Mouse (Mus musculus): ENCODE results near the gene Tmem107.

Tmem107 gene

GRCm38 (mm10) chr11:69109032-69109900 is 38.7 kb downstream of the Tmem107 start:
- DNase-seq: peak; percentile 33 to 34

- peak; percentile 95 for DNase-seq
Observed at GRCm38 (mm10) chr11:69110319-69111046, 39.9 kb downstream of the Tmem107 start.

DNA sequence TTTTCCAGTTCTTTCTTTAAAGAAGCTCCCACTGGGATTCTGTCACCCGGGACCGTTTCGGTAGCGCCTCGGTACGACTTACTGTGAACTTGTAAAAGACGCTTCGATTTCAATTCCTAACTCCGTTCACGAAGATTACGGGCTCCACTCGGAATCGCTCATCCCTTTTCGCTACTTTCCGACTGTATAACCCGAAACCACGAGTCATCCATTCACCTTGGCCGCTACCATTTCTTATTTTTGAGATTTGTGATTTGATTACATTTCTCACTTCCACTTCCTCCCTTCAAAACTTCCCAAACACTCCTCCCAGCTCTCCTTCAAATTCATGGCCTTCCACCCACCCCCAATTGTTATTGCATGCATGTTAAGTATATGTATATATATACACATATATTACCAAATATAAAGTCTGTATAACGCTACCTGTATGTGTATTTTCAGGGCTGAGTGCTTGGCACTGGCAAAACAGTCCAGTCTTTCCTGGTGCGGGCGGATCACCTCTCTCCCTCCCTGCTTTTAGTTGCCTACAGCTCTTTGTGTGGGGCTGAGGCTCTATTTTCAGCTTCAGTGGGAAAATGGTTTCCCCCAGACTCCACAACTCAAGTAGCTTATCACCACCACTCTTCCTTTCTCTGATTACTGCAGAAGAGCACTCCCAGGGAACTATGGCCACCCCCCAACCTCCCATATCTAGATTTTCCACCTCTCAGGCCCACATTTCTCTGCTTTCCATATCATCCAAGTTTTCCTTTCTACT is 40.6 kb downstream of the Tmem107 start:
- peak in 1 of 2 experiments; percentile 20 for DNase-seq

- DNase-seq: peak; percentile 6 to 10
Observed at GRCm38 (mm10) chr11:69111865-69112264, 41.3 kb downstream of the Tmem107 start.

DNA sequence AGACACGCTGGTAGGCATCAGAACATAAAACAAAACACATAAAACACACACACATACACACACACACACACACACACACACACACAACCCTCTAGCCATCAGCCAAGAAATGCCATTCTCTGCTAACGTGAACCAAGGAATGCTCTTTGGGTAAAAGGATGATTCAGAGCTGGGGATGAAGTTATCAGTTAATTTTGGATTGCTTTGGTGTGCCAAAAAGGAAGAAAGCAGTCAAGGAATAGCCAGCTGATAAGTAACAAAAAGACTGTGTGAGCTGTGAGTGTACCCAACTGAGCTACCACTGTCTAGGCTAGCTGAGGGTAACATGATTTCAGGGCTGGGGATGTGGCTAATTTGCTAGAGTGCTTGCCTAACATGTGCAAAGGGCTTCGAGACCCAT is 43.4 kb downstream of the Tmem107 start:
- DNase-seq: no peak

DNA sequence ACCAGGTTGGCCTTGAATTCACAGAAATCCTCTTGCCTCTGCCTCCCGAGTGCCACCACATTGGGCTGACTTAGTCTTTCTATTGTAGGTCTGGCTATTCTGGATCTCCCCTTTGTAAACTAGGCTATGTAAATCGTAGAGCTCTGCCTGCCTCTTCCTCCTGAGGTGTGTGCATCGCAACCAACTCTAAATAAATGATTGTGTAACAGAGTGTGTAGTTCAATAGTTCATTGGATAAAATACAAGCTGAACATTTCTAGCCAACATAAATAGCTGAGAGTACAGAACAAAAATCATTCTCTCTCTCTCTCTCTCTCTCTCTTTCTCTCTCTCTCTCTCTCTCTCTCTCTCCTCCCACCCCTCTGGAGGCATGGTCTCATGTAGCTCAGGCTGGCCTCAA is 44.0 kb downstream of the Tmem107 start:
- DNase-seq: no peak

GRCm38 (mm10) chr11:69116843-69117242 is 46.2 kb downstream of the Tmem107 start:
- no peak for DNase-seq

DNA sequence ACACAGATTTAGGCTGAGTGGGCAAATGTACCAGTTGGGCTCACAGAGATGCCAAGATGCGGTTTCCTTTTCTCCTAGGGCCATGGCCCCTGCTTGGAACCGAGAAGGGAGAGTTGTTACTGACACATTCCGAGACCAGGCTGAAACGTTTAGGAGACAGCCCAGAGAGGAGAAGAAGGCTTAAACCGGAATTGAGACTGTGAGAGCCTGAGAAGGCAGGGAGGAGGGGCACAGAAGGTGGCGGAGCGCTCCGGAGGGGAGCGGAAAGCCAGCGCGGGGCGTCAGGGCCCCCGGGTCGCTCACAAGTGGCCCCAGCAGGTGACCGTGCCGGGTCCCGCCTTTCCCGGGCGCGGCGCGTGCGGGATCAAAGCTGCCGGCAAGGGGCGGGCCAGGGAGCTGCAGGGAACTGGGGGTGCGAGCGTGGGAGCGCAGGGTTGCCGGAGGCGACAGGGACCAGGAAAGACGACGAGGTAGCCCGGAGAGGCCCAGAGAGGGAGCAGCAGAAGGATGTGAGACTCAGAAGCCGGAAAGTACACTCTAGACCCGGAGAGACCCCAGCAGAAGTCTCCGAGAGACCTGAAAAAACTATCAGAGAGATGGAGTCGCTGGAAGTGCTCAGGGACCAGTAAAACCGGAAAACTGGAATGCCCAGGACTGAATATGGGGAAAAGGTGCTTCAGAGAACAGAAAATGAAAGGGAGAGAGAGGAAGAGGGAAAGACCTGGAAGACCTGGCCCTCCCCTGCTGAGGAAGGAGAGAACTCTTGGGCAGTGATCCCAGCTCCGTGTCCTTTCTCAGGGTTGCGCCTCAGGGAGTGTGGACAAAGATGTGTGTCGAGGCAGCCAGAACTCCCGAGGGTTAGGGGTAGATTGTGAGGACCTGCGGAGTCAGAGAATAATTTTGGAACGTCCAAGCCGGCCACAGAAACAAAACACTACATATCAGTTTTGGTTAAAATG is 47.4 kb downstream of the Tmem107 start:
- peak; percentile 71 to 72 for DNase-seq

DNA sequence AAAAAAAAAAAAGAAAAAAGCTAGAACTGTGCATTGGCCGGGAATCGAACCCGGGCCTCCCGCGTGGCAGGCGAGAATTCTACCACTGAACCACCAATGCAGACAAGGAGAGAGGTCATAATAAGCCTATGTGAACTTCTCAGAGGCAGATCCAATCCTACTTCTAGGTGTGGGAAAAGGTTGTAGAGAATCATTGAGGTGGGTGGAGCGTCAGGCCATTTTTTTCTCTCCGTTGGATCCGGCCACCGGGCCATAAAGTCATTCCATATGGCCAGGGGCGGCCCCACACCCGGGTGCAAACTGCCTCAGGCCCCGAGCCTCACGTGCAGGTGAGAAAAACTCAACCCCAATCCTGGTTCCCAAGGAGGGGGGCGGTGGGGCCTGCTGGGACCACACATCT is 48.2 kb downstream of the Tmem107 start:
- peak; percentile 93 to 94 for DNase-seq

DNA sequence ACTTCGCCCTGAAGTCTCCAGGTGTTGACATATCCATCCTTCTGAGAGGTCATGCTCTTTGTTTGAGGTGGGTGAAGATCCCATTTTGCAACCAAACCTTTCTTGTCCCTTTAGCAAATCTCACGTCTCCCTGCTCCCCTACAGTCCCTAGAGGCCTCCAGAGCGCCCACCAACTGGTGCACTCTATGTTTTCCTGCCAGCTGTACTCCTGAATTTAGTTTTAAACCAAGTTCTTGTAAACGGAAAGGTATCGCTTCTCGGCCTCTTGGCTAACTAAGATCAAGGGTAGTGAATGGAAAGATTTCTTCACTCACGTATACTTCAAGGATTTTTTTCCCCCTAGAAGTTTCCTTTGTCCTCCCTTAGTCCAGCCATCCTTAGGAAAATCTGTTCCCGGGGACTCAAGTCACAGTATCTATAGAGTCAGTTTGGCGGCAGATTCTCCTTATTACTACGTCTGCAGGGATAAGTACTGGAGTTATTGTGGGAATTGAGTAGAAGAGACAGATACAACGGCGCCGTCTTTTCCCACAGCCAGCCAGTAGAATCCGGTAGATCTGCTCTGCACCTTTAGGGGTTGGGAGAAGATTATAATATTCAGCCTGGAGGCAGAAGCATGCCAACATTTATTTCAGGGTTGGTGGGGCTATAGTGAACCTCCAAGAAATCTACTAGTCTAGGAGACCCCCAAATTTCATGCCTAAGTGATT is 49.0 kb downstream of the Tmem107 start:
- DNase-seq: no peak

DNA sequence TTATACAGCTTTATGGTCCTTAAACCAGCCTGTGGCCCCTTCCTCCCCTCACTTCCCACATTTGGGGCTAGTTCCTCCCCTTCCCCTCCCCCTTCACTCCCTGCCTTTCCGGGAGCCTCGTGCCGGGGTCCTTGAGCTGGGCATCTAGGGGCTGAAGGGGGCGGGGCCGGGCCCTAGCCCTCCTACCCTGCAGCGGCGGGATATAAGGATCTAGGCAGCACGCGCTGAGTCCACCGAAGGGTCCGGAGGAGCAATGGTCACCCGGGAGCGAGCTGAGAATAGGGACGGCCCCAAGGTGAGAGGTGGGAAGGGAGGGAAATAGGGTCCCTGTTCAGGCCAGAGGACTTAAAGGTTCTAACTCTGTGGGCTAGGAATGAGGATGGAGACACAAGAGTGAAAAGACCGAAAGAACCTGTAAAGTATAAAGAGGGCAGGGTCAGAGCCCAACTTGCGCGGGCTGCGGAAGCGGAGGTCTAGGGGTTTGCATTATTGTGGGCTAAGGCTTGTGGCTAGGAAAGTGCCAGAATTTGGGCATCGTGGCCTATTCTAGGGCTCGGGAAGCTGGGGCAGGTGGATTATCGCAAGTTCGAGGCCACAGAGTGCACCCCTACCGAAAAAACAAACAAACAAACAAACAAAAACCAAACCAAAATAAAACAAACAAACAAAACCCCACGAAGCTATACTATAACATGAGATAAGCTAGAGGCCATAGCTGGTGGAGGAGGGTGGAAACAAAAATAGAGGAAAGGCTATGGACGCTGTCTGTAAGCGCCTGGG is 49.8 kb downstream of the Tmem107 start, which contains the start of gene Hes7:
TSS of gene Hes7 (plus strand) at position 184 of the 780 bp plus-strand sequence.
- peak; percentile 47 to 51 for DNase-seq

DNA sequence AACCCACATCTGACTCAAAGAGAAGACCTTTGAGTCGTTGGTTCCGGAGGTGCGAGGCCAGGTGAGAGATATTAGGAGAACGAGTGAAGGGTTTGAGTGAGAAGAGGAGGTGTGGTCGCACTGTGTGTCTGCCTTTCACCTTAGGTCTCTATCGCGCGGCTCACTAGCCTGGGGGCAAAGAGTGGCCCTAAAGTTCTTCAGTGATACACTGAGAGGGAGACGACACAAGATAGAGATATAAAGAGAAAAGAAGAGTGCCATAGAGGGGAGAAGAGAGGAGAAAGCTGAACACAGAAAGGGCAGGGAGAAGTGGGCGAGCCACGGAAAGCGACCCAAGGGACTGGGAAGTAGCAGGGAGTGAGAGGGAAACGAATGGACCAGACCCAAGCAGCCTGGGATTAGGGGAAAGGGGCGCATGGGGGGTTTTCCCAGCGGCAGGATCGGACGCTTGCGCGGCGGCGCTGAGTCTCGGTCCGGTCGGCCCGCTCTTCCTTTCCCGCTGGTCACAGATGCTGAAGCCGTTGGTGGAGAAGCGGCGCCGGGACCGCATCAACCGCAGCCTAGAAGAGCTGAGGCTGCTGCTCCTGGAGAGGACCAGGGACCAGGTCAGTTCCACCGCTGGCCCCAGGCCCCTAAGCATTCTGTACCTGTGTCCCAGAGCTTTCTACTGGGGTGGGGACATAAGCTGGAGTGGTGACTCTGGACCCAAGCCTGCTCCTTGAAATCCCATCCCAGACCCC is 50.6 kb downstream of the Tmem107 start:
- peak; percentile 35 to 37 for DNase-seq

DNA sequence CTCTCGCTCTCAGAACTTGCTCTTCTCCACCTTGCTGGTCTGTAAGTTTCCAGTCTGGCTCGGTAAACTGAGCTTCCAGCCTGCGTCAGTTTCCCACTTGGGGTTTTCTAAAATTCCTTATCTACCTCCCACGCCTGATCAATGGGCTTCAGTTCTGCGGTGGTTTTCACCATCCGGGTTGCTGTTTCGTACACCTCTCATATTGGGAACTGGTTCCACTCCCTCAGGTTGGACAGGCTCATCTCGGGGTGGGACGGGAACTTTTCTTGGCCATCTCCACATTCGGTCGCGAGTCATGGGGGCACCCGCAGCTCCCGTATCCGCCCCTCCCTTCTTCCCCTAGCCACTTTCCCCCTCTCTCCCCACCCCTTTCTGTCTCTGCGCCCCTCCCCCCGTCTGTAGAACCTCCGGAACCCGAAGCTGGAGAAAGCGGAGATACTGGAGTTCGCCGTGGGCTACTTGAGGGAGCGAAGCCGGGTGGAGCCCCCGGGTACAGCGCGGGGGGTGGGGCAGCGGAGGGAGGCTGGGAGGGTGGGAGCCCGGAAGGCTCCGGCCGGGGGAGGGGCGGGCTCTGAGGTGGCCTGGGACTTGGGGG is 51.2 kb downstream of the Tmem107 start:
- DNase-seq: no peak

- DNase-seq: peak; percentile 81
Observed at GRCm38 (mm10) chr11:69122336-69122951, 51.8 kb downstream of the Tmem107 start, which contains the start of gene 9130213A22Rik. Gene 9130213A22Rik, minus strand, starts transcription at chr11:69122589.
